Mouse (Mus musculus): ENCODE data around the gene Ttll11.

DNA sequence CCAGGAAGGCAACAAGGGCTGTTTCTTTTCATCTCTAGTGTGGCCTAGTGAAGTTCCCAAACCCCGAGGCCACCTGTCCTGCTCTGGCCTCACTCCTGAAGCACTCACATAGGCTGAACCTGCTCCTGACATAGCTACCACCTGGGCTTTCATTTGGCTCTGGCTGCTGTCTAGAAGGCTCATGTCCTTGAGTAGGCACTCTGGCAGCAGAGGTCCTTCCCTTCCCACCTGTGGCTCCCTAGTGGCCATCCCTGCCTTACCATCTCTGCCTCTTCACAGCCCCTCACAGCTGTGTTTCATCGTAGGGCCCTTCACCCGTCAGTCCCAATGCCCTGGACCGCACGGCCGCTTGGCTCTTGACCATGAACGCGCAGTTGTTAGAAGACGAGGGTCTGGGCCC lies 258.8 kb downstream of the Ttll11 start:
- TF ChIP-seq POLR2A (IDR thresholded peaks at IDR 0.05; ENCODE audit: borderline replicate concordance, control insufficient read depth, low read depth, low read length) (no peak), CTCF (IDR thresholded peaks at IDR 0.05; ENCODE audit: control insufficient read depth, insufficient read depth, low read length) (no peak)

Measured in bone marrow, adult 2 months (tissue).